Mouse (Mus musculus) liver, adult 2 months (tissue): ENCODE data around the gene Nradd. TPM values are rescaled to one million over a fixed set of nuclear protein-coding genes. Genes with fewer than 3 reads are reported as not detected.

ENCODE experiments used
- DNase-seq: peaks from one replicate; pipeline ENCODE4 v3.0.0-alpha.2; 2011; ENCODE audit warnings: low read depth, low spot score; ENCODE audit errors: extremely low read depth
- H3K27ac ChIP-seq: fragments of 200-500 bp; replicated peaks from 2 replicates; pipeline ENCODE4 v1.5.1; 2012; ENCODE audit warnings: low read depth, mild to moderate bottlenecking, control low read depth, inconsistent platforms, low read length; ENCODE audit not compliant: insufficient read depth
- H3K27me3 ChIP-seq: fragments of 200-500 bp; 2 replicates; pipeline ENCODE4 v1.6.1; 2012; ENCODE audit warnings: mild to moderate bottlenecking, moderate library complexity, low read length, inconsistent platforms; ENCODE audit not compliant: control insufficient read depth, insufficient read depth
- H3K36me3 ChIP-seq: fragments of 200-500 bp; 2 replicates; pipeline ENCODE4 v1.6.1; 2012; ENCODE audit warnings: low read length, inconsistent platforms; ENCODE audit not compliant: control insufficient read depth, insufficient read depth
- H3K4me1 ChIP-seq: fragments of 200-500 bp; 2 replicates; pipeline ENCODE4 v1.6.1; 2011; ENCODE audit warnings: low read length; ENCODE audit not compliant: control insufficient read depth, insufficient read depth
- H3K4me3 ChIP-seq: fragments of 200-500 bp; 2 replicates; pipeline ENCODE4 v1.5.1; 2011; ENCODE audit warnings: low read depth, mild to moderate bottlenecking, control low read depth, low read length, moderate library complexity; ENCODE audit not compliant: insufficient read depth
- H3K79me2 ChIP-seq: fragments of 200-500 bp; 2 replicates; pipeline ENCODE4 v1.6.1; 2012; ENCODE audit warnings: inconsistent platforms, mild to moderate bottlenecking, low read length, moderate library complexity; ENCODE audit not compliant: control insufficient read depth, insufficient read depth
- H3K9ac ChIP-seq: fragments of 200-500 bp; 2 replicates; pipeline ENCODE4 v1.6.1; 2012; ENCODE audit warnings: low read depth, mild to moderate bottlenecking, control low read depth, inconsistent platforms, low read length
- CTCF ChIP-seq: fragments of 200-500 bp; IDR thresholded peaks from 2 replicates; pipeline ENCODE4 v1.5.1; 2011; ENCODE audit warnings: low read depth, low read length, control low read depth
- POLR2A ChIP-seq: fragments of 200-500 bp; IDR thresholded peaks from 2 replicates; pipeline ENCODE4 v1.6.1; 2011; ENCODE audit warnings: low read length, control low read depth; ENCODE audit not compliant: insufficient read depth; ENCODE audit errors: extremely low read depth
- WGBS: fragments of 180-500 bp; shearing (Covaris S2); methylation state at CpG from one replicate; pipeline ENCODE4 v1.1.7; 2018; 5-methylcytosine and 5-hydroxymethylcytosine counted together
- polyA plus RNA-seq: library from polyadenylated mRNA; depleted of rRNA; stranded (reverse); fragments of >200 nt; gene quantifications from 2 replicates; pipeline ENCODE4 v1.2.3, GENCODE M21; 2012; rRNA removed
- total RNA-seq: library from RNA; depleted of rRNA; stranded (reverse); fragments of >200 nt; gene quantifications from 2 replicates; pipeline ENCODE4 v1.2.3, GENCODE M21; 2014; rRNA removed

The Nradd gene
- total and polyA plus RNA-seq, 2 experiments, result 0.65 to 1.4 TPM

DNA sequence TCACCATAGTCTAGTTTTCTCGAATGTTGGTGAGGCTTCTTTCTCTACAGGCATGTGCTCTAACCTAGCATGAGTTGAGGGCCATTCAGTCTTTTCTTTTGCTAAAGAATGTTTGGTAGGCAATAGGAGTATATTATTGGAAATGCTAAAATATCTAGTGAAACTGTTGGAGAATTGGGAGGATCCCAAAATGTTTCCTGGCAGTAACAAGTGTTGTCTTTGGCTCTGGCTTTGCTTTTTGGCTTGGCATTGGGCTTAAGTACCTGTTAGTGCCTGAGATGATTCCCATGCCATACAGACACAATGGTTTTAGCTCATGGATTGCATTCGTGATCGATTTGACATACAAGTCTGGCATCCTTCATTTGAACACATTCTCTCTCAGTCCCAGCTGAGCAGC, 12.8 kb downstream of the Nradd start:
- H3K36me3 ChIP-seq, result peaks cover 48% of the 10 kb centered on the region
- no peak overlapping the region for H3K4me3 ChIP-seq
- no peak overlapping the region for H3K27ac ChIP-seq
- peak; percentile 86 for DNase-seq
- 40% methylated on average over 3 of the region's 3 CpGs for WGBS
- no peak for TF ChIP-seq POLR2A
- TF ChIP-seq CTCF, result no peak
- H3K4me1 ChIP-seq, result peaks cover 2% of the 10 kb centered on the region; the same call in 1 of the 2 replicates
- H3K9ac ChIP-seq, result no peak overlapping the region
- H3K27me3 ChIP-seq, result no peaks in the 10 kb centered on the region
- H3K79me2 ChIP-seq, result no peaks in the 10 kb centered on the region

DNA sequence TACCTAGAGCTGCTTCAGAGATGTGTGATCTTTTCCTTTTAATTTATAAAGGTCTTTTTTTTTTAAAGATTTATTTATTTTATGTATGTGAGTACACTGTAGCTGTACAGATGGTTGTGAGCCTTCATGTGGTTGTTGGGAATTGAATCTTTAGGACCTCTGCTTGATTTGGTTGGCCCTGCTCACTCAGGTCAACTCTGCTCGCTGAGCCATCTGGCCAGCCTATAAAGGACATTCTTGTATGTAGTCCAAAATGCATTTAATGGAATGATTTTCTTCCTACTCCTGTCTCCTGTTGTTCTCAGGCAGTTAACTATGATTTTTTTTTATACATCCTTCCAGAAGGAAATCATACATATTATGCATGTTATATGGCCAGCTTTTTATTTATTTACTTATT, 40.7 kb downstream of the Nradd start:
- peaks cover 6% of the 10 kb centered on the region; the same call in 1 of the 2 replicates for H3K79me2 ChIP-seq
- no peak overlapping the region for H3K27ac ChIP-seq
- H3K36me3 ChIP-seq, result peaks cover 12% of the 10 kb centered on the region
- TF ChIP-seq POLR2A, result no peak
- no peak for TF ChIP-seq CTCF
- no peak for DNase-seq
- no peak overlapping the region for H3K9ac ChIP-seq
- H3K4me1 ChIP-seq, result peaks cover 3% of the 10 kb centered on the region; the same call in 1 of the 2 replicates
- H3K27me3 ChIP-seq, result no peaks in the 10 kb centered on the region
- no peak overlapping the region for H3K4me3 ChIP-seq
- 61% methylated on average over 1 of the region's 1 CpGs for WGBS

DNA sequence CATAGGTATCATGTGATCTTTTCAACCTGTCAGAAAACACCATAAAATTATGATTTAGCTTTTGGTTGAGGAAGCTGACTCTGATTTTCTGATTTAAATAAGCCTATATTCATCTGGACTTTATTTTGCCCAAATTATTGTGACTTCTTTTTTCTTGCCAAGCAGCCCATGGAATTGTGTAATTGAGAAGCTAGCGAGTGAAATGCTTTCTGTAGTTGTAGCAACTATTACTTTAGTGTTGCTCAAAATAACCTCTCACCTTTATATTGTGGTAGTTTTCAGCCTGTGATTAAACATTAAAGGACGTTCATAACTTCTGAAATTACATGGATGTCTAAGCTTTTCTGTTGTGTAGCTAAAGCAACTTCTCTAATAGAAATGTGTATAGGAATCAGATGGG, 42.1 kb downstream of the Nradd start:
- TF ChIP-seq POLR2A (no peak), CTCF (no peak)
- Histone ChIP-seq H3K27me3 (no peaks in the 10 kb centered on the region), H3K36me3 (peaks cover 17% of the 10 kb centered on the region), H3K4me1 (peaks cover 3% of the 10 kb centered on the region; the same call in 1 of the 2 replicates), H3K27ac (peak overlapping the region; percentile 71), H3K79me2 (peaks cover 3% of the 10 kb centered on the region; the same call in 1 of the 2 replicates), H3K4me3 (no peak overlapping the region), H3K9ac (no peak overlapping the region)
- peak; percentile 79 for DNase-seq
- 25% methylated on average over 2 of the region's 2 CpGs for WGBS

Other genes starting within 250 kb of the Nradd start
- 4.5 and 6.8 TPM in 2 replicates for gene Ptpn23, start 216.2 kb downstream of the Nradd start, total RNA-seq
- gene Ptpn23, start 216.2 kb downstream of the Nradd start, polyA plus RNA-seq, result 7.9 and 10.7 TPM in 2 replicates
- gene Ngp, start 204.7 kb downstream of the Nradd start, total RNA-seq, result not detected in 2 replicates
- 0.21 and 0.37 TPM in 2 replicates for gene Ngp, start 204.7 kb downstream of the Nradd start, polyA plus RNA-seq
- 2.0 and 2.3 TPM in 2 replicates for gene Klhl18, start 147.8 kb downstream of the Nradd start, total RNA-seq
- gene Klhl18, start 147.8 kb downstream of the Nradd start, polyA plus RNA-seq, result 5.9 and 6.9 TPM in 2 replicates
- gene Kif9, start 147.5 kb downstream of the Nradd start, total RNA-seq, result 0.40 and 0.55 TPM in 2 replicates
- gene Kif9, start 147.5 kb downstream of the Nradd start, polyA plus RNA-seq, result 0.18 and 0.35 TPM in 2 replicates
- gene Setd2, start 91.9 kb downstream of the Nradd start, total RNA-seq, result 31.7 and 36.5 TPM in 2 replicates
- 15.7 and 20.1 TPM in 2 replicates for gene Setd2, start 91.9 kb downstream of the Nradd start, polyA plus RNA-seq
- gene Nbeal2, start 29.7 kb upstream of the Nradd start, total RNA-seq, result 2.1 and 4.6 TPM in 2 replicates
- 11.6 and 12.7 TPM in 2 replicates for gene Nbeal2, start 29.7 kb upstream of the Nradd start, polyA plus RNA-seq
- gene Ccdc12, start 32.1 kb upstream of the Nradd start, total RNA-seq, result 28.7 and 29.9 TPM in 2 replicates
- 48.7 and 51.4 TPM in 2 replicates for gene Ccdc12, start 32.1 kb upstream of the Nradd start, polyA plus RNA-seq
- gene Myl3, start 117.4 kb upstream of the Nradd start, total RNA-seq, result 0.55 and 0.94 TPM in 2 replicates
- 0.25 TPM in 1 of 2 replicates, not detected in the other for gene Myl3, start 117.4 kb upstream of the Nradd start, polyA plus RNA-seq
- 7.4 and 11.0 TPM in 2 replicates for gene Pth1r, start 122.7 kb upstream of the Nradd start, total RNA-seq
- 24.4 and 28.1 TPM in 2 replicates for gene Pth1r, start 122.7 kb upstream of the Nradd start, polyA plus RNA-seq
- not detected in 2 replicates for gene Prss42, start 173.7 kb upstream of the Nradd start, total RNA-seq
- gene Prss42, start 173.7 kb upstream of the Nradd start, polyA plus RNA-seq, result not detected in 2 replicates
- not detected in 2 replicates for gene Prss44, start 189.5 kb upstream of the Nradd start, total RNA-seq
- not detected in 2 replicates for gene Prss44, start 189.5 kb upstream of the Nradd start, polyA plus RNA-seq
- not detected in 2 replicates for gene Prss43, start 202.2 kb upstream of the Nradd start, total RNA-seq
- not detected in 2 replicates for gene Prss43, start 202.2 kb upstream of the Nradd start, polyA plus RNA-seq
- gene Prss45, start 210.1 kb upstream of the Nradd start, total RNA-seq, result not detected in 2 replicates
- gene Prss45, start 210.1 kb upstream of the Nradd start, polyA plus RNA-seq, result not detected in 2 replicates
- not detected in 2 replicates for gene Prss46, start 220.1 kb upstream of the Nradd start, total RNA-seq
- gene Prss46, start 220.1 kb upstream of the Nradd start, polyA plus RNA-seq, result not detected in 2 replicates
- not detected in 2 replicates for gene Prss50, start 233.5 kb upstream of the Nradd start, total RNA-seq
- not detected in 2 replicates for gene Prss50, start 233.5 kb upstream of the Nradd start, polyA plus RNA-seq